Mouse (Mus musculus): Measurements from ENCODE around the gene Tcf7l2.

The Tcf7l2 gene

GRCm38 (mm10) chr19:55832122-55832521, 90.5 kb downstream of the Tcf7l2 start:
- WGBS, result 95% methylated on average over 4 of the region's 4 CpGs

- WGBS, result 75% methylated on average over 4 of the region's 4 CpGs
Measured at GRCm38 (mm10) chr19:55833807-55834385, 92.3 kb downstream of the Tcf7l2 start.

GRCm38 (mm10) chr19:55836930-55837687, 95.5 kb downstream of the Tcf7l2 start:
- WGBS, result 85% methylated on average over 5 of the region's 5 CpGs

- 24% methylated on average over 9 of the region's 9 CpGs for WGBS
Measured at GRCm38 (mm10) chr19:55837924-55838323, 96.3 kb downstream of the Tcf7l2 start.

- WGBS, result 39% methylated on average over 5 of the region's 5 CpGs
Measured at GRCm38 (mm10) chr19:55838389-55839035, 96.9 kb downstream of the Tcf7l2 start.

- 27% methylated on average over 10 of the region's 10 CpGs for WGBS
Measured at GRCm38 (mm10) chr19:55839036-55839555, 97.5 kb downstream of the Tcf7l2 start.

- 80% methylated on average over 10 of the region's 10 CpGs for WGBS
Measured at GRCm38 (mm10) chr19:55840499-55841121, 99.0 kb downstream of the Tcf7l2 start.

- WGBS, result 68% methylated on average over 7 of the region's 7 CpGs
Measured at GRCm38 (mm10) chr19:55842046-55842445, 100.4 kb downstream of the Tcf7l2 start.

GRCm38 (mm10) chr19:55843111-55843887, 101.7 kb downstream of the Tcf7l2 start:
- 81% methylated on average over 11 of the region's 11 CpGs for WGBS

GRCm38 (mm10) chr19:55845702-55846101, 104.1 kb downstream of the Tcf7l2 start:
- WGBS, result 80% methylated on average over 2 of the region's 2 CpGs

- WGBS, result 87% methylated on average over 6 of the region's 6 CpGs
Measured at GRCm38 (mm10) chr19:55846256-55846655, 104.6 kb downstream of the Tcf7l2 start.

- WGBS, result 66% methylated on average over 4 of the region's 4 CpGs
Measured at GRCm38 (mm10) chr19:55847043-55847442, 105.4 kb downstream of the Tcf7l2 start.

GRCm38 (mm10) chr19:55850402-55851078, 108.9 kb downstream of the Tcf7l2 start:
- 63% methylated on average over 8 of the region's 8 CpGs for WGBS

GRCm38 (mm10) chr19:55851498-55852324, 110.1 kb downstream of the Tcf7l2 start:
- 66% methylated on average over 19 of the region's 19 CpGs for WGBS

- WGBS, result 91% methylated on average over 10 of the region's 10 CpGs
Measured at GRCm38 (mm10) chr19:55854389-55854788, 112.8 kb downstream of the Tcf7l2 start.

- 81% methylated on average over 5 of the region's 5 CpGs for WGBS
Measured at GRCm38 (mm10) chr19:55855571-55855970, 114.0 kb downstream of the Tcf7l2 start.

- WGBS, result 87% methylated on average over 4 of the region's 4 CpGs
Measured at GRCm38 (mm10) chr19:55857328-55857727, 115.7 kb downstream of the Tcf7l2 start.

GRCm38 (mm10) chr19:55860009-55860743, 118.6 kb downstream of the Tcf7l2 start:
- WGBS, result 89% methylated on average over 10 of the region's 10 CpGs

GRCm38 (mm10) chr19:55861746-55862145, 120.1 kb downstream of the Tcf7l2 start:
- 86% methylated on average over 2 of the region's 2 CpGs for WGBS

Data from cerebral cortex, adult 2 months (tissue).